Mouse (Mus musculus) embryonic facial prominence, embryonic 10.5 days (tissue): Measurements from ENCODE around the gene Pex19. TPM values are rescaled to one million over a fixed set of nuclear protein-coding genes. Genes with fewer than 3 reads are reported as not detected.
A peak's percentile ranks its signal among the peaks of the same experiment; 100 is the strongest.

Source experiments
- DNase-seq: peaks from one replicate; pipeline ENCODE4 v3.0.0-alpha.2; 2017; ENCODE audit warnings: low spot score
- H3K27ac ChIP-seq: fragments of 300-500 bp; sonication (generic); replicated peaks from 2 replicates; pipeline ENCODE4 v1.5.1; 2016; ENCODE audit warnings: mild to moderate bottlenecking
- H3K27me3 ChIP-seq: fragments of 300-500 bp; sonication (generic); replicated peaks from 2 replicates; pipeline ENCODE4 v1.6.1; 2016; ENCODE audit warnings: low read depth, mild to moderate bottlenecking; ENCODE audit not compliant: poor library complexity, severe bottlenecking
- H3K36me3 ChIP-seq: fragments of 300-500 bp; sonication (generic); replicated peaks from 2 replicates; pipeline ENCODE4 v1.6.1; 2016; ENCODE audit warnings: mild to moderate bottlenecking, moderate library complexity
- H3K4me1 ChIP-seq: fragments of 300-500 bp; sonication (generic); 2 replicates; pipeline ENCODE4 v1.6.1; 2016
- H3K4me3 ChIP-seq: fragments of 300-500 bp; sonication (generic); 2 replicates; pipeline ENCODE4 v1.5.1; 2016; ENCODE audit warnings: mild to moderate bottlenecking, moderate library complexity
- H3K9me3 ChIP-seq: fragments of 300-500 bp; sonication (generic); 2 replicates; pipeline ENCODE4 v1.6.1; 2016; ENCODE audit warnings: mild to moderate bottlenecking
- WGBS: fragments of 180-500 bp; shearing (Covaris S2); methylation state at CpG from one replicate; pipeline ENCODE4 v1.1.7; 2016; 5-methylcytosine and 5-hydroxymethylcytosine counted together
- polyA plus RNA-seq: library from polyadenylated mRNA; unstranded; fragments of >200 nt; fragmentation: Nextera tagmentation; extraction: Ambion mirVana; gene quantifications from 2 replicates; pipeline ENCODE4 v1.2.1, GENCODE M21; 2016

Gene Pex19
- 184 and 185 TPM in 2 replicates for polyA plus RNA-seq

DNA sequence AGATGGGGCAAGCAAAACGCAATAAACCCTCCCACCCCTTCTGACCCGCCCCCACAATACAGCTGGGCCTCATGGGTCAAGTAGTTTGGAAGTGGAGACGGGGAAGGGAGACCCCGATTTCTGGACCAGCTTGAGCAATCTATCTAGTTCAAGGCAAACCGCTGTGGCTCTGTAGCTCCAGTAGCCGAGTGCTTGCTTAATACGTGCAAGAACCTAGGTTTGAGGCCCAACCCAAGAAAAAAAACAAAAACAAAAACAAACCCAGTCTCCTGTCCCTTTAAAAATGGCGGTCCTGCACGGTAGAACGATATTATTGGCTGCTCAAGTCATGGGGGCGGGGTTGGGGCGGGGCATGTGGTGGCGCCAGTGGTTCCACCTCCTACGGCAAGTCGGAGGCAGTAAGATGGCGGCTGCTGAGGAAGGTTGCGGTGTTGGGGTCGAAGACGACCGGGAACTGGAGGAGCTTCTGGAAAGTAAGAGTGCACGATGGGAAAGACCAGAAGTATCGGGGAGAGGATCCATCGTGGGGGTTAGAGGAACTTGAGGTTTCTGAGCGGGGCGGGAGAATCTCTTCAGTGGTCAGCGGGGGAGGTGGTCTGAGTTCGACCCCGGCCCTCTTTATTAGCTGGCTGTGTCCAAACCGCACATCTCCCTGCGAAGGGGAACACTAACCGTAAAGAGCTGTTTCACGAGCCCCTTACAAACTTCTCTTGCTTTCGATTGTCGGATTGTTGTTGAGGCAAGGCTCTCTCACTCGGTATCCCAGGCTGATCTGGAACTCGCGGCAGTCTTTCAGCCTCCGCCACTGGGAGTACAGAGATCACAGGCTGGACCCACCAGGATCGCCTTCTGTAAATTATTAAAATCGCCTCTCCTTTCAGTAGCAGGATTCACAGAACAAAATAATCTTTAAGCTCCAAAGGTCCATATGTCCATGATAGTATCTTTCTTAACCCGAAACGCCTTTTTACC is at the start of gene Pex19:
Gene Pex19, plus strand, starts transcription at position 380 of the 972 bp plus-strand sequence.
- peaks cover 56% of the 10 kb centered on the region for H3K36me3 ChIP-seq
- H3K9me3 ChIP-seq, result no peaks in the 10 kb centered on the region
- H3K27me3 ChIP-seq, result no peaks in the 10 kb centered on the region
- peaks cover 11% of the 10 kb centered on the region for H3K4me1 ChIP-seq
- H3K27ac ChIP-seq, result peak within 1 kb of the TSS; percentile 89
- DNase-seq, result peak; percentile 96
- 1% methylated on average over 42 of the region's 42 CpGs for WGBS
- peak within 1 kb of the TSS; percentile 81 for H3K4me3 ChIP-seq

DNA sequence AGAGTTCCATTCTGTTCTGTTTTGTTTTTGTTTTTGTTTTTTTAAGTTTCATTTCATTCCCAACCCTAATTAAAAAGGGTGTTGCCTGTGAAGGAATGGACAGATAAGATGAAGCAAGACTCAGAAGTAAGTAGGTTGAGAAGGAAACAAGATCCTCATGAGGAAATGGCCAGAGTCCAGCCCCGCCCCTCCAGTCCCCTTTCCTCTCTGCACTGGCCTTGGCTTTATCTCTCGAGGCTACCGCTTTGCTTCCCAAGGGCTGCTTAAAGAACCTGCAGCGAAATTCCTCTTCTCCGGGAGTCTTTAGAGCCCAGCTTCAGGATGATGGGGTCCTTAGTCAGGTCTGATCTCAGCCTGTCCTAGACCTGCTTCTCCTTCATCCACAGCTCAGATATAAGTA is 48.6 kb upstream of the Pex19 start:
- no peaks in the 10 kb centered on the region for H3K27me3 ChIP-seq
- H3K9me3 ChIP-seq, result no peaks in the 10 kb centered on the region
- no peak for DNase-seq
- H3K27ac ChIP-seq, result no peak overlapping the region
- H3K4me3 ChIP-seq, result no peak overlapping the region
- peaks cover 80% of the 10 kb centered on the region for H3K36me3 ChIP-seq
- WGBS, result 73% methylated on average over 5 of the region's 5 CpGs
- H3K4me1 ChIP-seq, result peaks cover 6% of the 10 kb centered on the region

DNA sequence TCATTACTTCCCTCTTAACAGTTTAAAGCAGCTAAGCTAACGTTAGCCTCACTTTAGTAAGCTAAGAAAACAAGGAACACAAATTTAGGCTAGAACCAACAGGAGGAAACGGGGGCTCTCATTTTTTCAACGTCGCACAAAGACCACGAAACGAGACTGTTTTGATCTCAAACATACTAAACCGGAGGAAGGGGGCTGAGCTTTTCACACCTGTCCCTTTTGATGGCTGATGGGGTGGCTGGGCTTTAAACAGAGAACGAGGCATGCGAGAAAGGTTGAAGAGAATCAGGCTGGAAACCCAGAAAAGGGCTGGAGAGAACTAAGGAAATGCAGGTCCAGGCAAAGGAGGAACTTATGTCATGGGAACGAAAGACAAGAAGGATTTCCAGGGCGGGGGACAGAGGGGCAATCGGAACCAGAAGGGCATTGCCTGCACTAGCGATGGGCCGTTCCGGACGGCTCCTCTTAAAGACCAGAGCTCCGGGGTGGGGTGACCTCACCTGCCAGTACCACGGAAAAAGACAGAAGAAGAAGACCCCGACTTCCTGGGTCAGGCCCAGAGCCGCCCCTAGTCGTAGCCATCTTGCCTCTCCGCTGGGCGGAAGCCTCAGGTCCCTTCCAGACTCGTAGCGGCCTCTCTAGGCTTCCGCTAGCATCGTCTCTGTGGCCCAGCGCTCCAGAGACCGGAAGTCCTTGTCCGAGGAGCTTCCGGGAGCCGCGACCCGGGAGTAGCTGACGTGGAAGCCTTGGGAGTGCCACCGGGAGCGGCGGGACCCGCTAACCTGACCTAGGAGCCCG is 44.3 kb upstream of the Pex19 start, which contains the start of the genes Copa and Ncstn:
Gene Copa, plus strand, starts transcription at position 429 of the 798 bp plus-strand sequence.
Gene Ncstn, minus strand, starts transcription at position 695 of the 798 bp plus-strand sequence.
- peaks cover 40% of the 10 kb centered on the region for H3K36me3 ChIP-seq
- peak; percentile 94 for DNase-seq
- peak within 1 kb of the TSS; percentile 81 for H3K4me3 ChIP-seq
- peak within 1 kb of the TSS; percentile 88 for H3K27ac ChIP-seq
- no peaks in the 10 kb centered on the region for H3K27me3 ChIP-seq
- under 1% methylated on average over 40 of the region's 40 CpGs for WGBS
- H3K4me1 ChIP-seq, result peaks cover 24% of the 10 kb centered on the region
- H3K9me3 ChIP-seq, result no peaks in the 10 kb centered on the region

DNA sequence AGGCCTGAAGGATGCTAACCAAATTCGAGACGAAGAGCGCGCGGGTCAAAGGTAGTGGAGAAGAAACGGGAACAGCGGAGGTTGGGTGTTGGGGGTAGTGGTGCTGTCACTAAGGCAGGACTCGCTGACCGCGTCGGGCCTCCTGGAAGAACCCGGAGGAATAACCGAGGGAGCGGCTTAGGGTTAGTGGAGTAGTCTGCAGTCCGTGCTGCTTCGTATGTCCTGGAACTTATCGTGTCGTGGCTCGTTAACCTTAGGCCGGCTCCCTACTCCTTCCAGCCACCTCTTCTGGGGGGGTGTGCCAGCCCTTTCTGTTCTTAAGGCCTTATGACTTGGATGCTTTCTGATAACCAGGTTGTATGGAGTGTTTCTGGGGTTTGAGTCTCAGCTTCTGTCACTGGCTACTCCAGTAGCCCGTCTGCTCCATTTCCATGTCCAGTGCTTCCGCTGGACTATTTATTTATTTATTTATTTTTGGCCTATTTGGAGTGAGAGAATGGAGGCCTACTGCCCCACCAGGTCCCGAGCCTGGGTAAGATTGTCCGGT is 43.6 kb upstream of the Pex19 start:
- no peaks in the 10 kb centered on the region for H3K9me3 ChIP-seq
- WGBS, result 3% methylated on average over 24 of the region's 24 CpGs
- H3K27me3 ChIP-seq, result no peaks in the 10 kb centered on the region
- peak overlapping the region; percentile 88 for H3K27ac ChIP-seq
- peak overlapping the region; percentile 81 for H3K4me3 ChIP-seq
- peaks cover 38% of the 10 kb centered on the region for H3K36me3 ChIP-seq
- H3K4me1 ChIP-seq, result peaks cover 24% of the 10 kb centered on the region
- no peak for DNase-seq

DNA sequence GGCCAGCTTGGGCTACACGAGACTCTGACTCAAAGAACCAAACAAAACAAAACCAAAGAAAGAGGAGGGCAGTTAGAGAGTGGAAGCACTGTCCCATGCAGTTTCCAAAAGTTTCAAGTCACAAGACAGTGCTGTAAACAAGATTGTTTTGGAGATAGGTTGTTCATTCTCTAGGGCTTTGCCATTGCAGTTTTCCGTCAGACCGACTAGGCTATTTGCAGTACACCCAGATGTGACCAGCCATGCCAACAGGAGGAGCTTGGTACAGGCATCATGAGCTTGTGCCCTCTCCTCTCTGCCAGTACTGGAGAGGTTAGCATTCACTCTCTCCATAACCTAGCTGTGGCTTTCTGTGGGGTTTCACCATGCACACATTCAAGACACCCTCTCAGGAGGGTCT is 33.0 kb upstream of the Pex19 start:
- DNase-seq, result no peak
- Histone ChIP-seq H3K9me3 (no peaks in the 10 kb centered on the region), H3K27me3 (no peaks in the 10 kb centered on the region), H3K4me3 (no peak overlapping the region), H3K4me1 (no peaks in the 10 kb centered on the region), H3K36me3 (peaks cover 98% of the 10 kb centered on the region), H3K27ac (no peak overlapping the region)
- WGBS, result 84% methylated on average over 3 of the region's 3 CpGs

DNA sequence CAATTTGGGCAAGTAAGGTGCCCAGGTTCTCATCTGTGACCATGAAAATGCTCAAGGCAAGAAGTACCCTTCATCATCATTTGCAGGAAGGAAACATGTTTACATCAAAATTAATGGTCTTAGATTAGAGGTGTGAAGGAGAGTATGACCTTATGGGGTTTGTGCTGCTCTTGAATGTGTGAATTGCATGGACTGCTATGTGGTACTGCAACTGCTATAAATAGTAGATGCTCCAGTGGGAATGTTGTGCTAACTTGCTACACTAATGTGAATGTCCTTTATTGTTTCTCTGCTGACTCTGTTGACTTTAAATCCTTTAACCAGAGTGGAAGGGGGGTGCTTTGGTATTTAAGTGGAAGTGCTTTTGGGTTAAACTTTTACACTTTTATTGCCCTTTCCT is 32.3 kb upstream of the Pex19 start:
- no peak overlapping the region for H3K27ac ChIP-seq
- H3K36me3 ChIP-seq, result peaks cover 98% of the 10 kb centered on the region

DNA sequence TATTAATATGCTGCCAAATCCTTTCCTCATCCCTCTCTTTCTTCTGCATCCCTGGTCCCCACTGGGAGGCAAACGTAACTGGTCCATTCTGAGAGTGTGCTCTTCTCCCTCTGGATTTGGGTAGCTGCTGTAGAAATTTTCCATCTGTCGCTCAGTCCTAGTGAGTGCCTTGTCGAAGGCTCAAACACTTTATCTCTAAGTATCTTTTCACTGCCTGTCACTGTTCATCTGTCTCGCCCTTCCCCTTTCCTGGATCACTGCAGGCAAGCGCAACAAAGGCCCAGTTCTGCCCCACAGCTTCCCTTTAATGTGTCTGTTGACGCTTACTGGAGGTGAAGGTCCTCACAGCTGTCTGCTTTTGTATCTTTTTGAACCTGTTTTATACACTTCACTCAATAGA is 31.4 kb upstream of the Pex19 start:
- no peaks in the 10 kb centered on the region for H3K4me1 ChIP-seq
- 77% methylated on average over 6 of the region's 6 CpGs for WGBS
- no peak overlapping the region for H3K4me3 ChIP-seq
- peaks cover 97% of the 10 kb centered on the region for H3K36me3 ChIP-seq
- DNase-seq, result no peak
- no peaks in the 10 kb centered on the region for H3K9me3 ChIP-seq
- H3K27me3 ChIP-seq, result no peaks in the 10 kb centered on the region
- H3K27ac ChIP-seq, result no peak overlapping the region

More for the DNA sequence above, 32.3 kb upstream of the Pex19 start:
- Histone ChIP-seq H3K4me3 (no peak overlapping the region), H3K9me3 (no peaks in the 10 kb centered on the region), H3K27me3 (no peaks in the 10 kb centered on the region), H3K4me1 (no peaks in the 10 kb centered on the region)
- no peak for DNase-seq

DNA sequence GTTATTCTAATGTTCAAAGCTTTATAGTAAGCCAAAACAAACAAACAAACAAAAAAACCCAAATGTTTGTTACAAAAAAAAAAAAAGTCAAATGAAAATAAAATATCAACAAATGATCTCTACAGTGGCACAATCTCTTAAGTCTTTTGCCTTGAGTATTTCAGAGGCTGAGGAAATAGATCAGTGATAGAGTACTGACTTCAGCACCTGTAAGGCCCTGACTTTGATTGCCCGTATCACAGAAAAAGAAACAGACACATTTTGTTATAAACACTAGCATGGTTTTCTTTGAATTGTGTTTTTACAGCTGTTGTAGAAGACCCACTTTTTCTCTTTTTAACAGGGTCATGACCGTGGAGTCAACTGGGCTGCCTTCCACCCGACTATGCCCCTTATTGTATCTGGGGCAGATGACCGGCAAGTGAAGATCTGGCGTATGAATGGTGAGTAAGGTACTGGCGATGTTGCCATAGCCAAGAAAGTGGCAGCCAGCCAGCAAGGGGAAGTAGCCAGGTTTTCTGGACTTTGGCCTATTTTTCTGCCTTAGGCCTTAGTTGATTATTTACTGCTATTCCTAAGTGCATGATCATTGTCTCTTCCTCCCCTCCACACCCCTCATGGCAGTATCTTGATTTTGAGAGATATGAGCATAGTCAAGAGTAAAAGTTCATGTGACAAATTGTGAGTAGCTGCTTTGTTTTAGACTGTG is 27.1 kb upstream of the Pex19 start:
- no peak overlapping the region for H3K4me3 ChIP-seq
- no peaks in the 10 kb centered on the region for H3K27me3 ChIP-seq
- no peaks in the 10 kb centered on the region for H3K9me3 ChIP-seq
- no peak overlapping the region for H3K27ac ChIP-seq
- peaks cover 97% of the 10 kb centered on the region for H3K36me3 ChIP-seq
- DNase-seq, result no peak
- no peaks in the 10 kb centered on the region for H3K4me1 ChIP-seq
- 89% methylated on average over 6 of the region's 6 CpGs for whole genome bisulfite sequencing

DNA sequence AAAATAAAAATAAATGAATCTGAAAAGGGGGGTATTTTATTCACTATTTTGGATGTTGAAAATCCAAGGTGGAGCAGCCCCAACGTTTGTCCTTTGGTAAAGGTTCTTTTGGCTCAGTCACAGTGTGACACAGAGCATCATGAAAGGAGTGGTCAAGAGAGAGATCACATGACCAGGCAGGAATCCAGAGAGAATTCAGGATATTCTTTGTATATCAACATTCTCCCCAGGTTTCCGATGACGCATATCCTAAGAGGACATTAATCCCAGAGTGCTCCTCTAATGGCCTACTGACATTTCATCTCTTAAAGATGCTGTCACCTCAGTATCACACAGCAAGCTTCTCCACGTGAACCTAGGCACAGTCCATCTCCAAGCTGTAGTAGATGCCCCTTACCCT is 22.9 kb upstream of the Pex19 start:
- Histone ChIP-seq H3K9me3 (no peaks in the 10 kb centered on the region), H3K4me1 (no peaks in the 10 kb centered on the region), H3K4me3 (no peak overlapping the region), H3K36me3 (peaks cover 98% of the 10 kb centered on the region), H3K27me3 (no peaks in the 10 kb centered on the region), H3K27ac (no peak overlapping the region)
- no peak for DNase-seq
- WGBS, result 93% methylated on average over 4 of the region's 4 CpGs

DNA sequence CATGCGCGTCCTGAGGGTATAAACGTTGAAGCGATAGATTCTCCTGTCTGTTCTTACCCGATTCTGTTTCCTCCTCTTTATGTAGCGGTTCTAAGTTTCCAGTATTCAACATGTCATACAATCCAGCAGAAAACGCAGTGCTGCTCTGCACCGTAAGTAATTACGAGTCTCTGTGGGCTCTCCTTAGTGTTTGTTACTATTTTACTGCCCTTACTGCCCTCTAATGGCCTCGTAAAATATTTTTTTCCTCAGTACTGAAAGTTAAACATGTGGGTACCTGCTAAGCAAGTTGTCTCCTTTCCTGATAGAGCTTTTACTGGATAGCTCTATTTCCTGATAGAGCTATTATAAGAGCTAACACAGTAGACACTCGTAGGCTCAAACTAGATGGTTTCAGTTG is 21.5 kb upstream of the Pex19 start:
- 88% methylated on average over 11 of the region's 11 CpGs for WGBS
- Histone ChIP-seq H3K4me1 (no peaks in the 10 kb centered on the region), H3K27ac (no peak overlapping the region), H3K4me3 (no peak overlapping the region), H3K27me3 (no peaks in the 10 kb centered on the region), H3K9me3 (no peaks in the 10 kb centered on the region), H3K36me3 (peaks cover 98% of the 10 kb centered on the region)
- no peak for DNase-seq

DNA sequence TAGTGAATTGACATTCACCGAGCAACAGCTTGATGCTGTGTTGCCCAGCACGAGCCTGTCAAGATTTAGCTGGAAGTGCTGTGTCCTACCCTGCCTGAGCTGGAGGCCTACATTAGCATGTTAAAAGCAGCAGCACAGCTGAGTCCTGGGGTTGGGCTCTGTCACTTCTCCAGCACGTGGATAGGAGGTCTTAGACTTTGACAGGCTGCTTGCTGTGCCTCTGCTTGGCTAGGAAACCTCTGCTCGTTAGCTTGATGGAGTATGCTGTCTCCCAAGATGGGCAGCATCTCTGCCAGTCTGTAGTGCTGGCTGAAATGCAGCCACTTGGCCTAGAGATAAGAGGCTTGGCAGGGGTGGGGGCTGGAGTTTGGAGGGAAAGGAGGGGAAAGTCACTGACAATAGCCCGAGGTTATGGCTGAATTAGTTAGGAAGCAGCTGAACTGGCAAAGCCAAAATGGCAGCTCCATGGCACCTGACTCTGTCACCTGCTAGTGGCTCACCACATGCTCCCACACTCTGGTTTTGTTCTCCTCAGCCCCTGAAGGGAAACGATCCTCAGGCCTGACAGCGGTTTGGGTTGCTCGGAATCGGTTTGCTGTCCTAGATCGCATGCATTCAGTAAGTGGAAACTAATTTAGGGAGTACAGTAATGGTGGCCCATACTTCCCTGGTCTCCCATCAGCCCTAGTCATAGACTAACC is 18.6 kb upstream of the Pex19 start:
- no peaks in the 10 kb centered on the region for H3K4me1 ChIP-seq
- no peak overlapping the region for H3K4me3 ChIP-seq
- no peaks in the 10 kb centered on the region for H3K9me3 ChIP-seq
- 81% methylated on average over 10 of the region's 10 CpGs for WGBS
- no peak for DNase-seq
- H3K27me3 ChIP-seq, result no peaks in the 10 kb centered on the region
- no peak overlapping the region for H3K27ac ChIP-seq
- H3K36me3 ChIP-seq, result peaks cover 100% of the 10 kb centered on the region
